ENCODE assay signal across 9 mouse cellular contexts in the genomic region with DNA sequence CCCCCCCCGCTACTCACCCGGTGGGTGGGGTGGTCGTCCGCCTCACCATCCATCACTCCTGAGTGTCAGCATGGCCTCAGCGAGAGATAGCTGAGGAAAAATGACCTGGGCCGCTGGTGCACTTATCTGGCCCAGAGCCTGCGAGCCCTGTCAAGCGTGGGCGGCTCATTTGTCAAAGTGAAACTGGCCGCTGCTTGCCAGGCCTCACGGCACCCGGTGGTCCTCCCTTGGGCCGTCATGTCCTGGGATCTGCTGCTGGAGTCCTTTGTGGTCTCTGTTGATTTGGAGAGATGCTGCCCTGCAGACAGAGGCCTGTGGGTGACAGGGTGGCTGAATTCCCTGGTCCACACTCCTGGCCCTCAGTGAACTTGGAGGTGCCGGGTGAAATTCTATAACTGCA.
A peak's percentile ranks its signal among the peaks of the same experiment; 100 is the strongest.
DNase-seq lines count a peak whose midpoint lies in the region; ATAC-seq and TF ChIP-seq lines count a peak whose summit lies in the region.
"Had no signal": no experiment of that assay in that cellular context is flagged by ENCODE, and none has a peak within 500 bp of the region (broad histone marks: within the 10 kb centered on the region; RNA-seq: fewer than 3 reads in every experiment).

No protein-coding gene starts in this region.

- H3K27ac ChIP-seq in kidney, postnatal 0 days: no peak overlapping the region
- H3K27ac ChIP-seq in limb, embryonic 13.5 days: no peak overlapping the region
- H3K27ac ChIP-seq in neural tube, embryonic 13.5 days (replicated peaks): no peak overlapping the region
- H3K27ac ChIP-seq: macrophage had no signal

- no peak for TF ChIP-seq CTCF in kidney, postnatal 0 days (IDR thresholded peaks at IDR 0.05; ENCODE audit: low read depth)

- H3K9me3 ChIP-seq in kidney, postnatal 0 days (replicated peaks; ENCODE audit: low read length): no peaks in the 10 kb centered on the region
- H3K9me3 ChIP-seq in limb, embryonic 13.5 days: no peaks in the 10 kb centered on the region
- H3K9me3 ChIP-seq in neural tube, embryonic 13.5 days: no peaks in the 10 kb centered on the region

- no peaks in the 10 kb centered on the region for H3K4me1 ChIP-seq in kidney, postnatal 0 days (replicated peaks; ENCODE audit: insufficient read depth, low read length)
- H3K4me1 ChIP-seq in limb, embryonic 13.5 days: no peaks in the 10 kb centered on the region; the same call in 1 of the 2 replicates
- H3K4me1 ChIP-seq in neural tube, embryonic 13.5 days (replicated peaks): peaks cover 10% of the 10 kb centered on the region

- whole genome bisulfite sequencing in kidney, postnatal 0 days: 4% methylated on average over 10 of the region's 14 CpGs
- WGBS in limb, embryonic 13.5 days: 9% methylated on average over 13 of the region's 14 CpGs
- 13% methylated on average over 10 of the region's 14 CpGs for WGBS in neural tube, embryonic 13.5 days

- 0 out of 2 replicates have a peak, but pooled peaks have one; percentile 19 for ATAC-seq in kidney, postnatal 0 days (replicated peaks; ENCODE audit: low FRiP score, low read depth)
- ATAC-seq in limb, embryonic 13.5 days (ENCODE audit: low FRiP score, low read depth): no peak
- ATAC-seq in neural tube, embryonic 13.5 days (ENCODE audit: low read depth): no peak

- no peaks in the 10 kb centered on the region for H3K36me3 ChIP-seq in kidney, postnatal 0 days (ENCODE audit: insufficient read depth, low read length)
- H3K36me3 ChIP-seq in limb, embryonic 13.5 days: no peaks in the 10 kb centered on the region
- H3K36me3 ChIP-seq in neural tube, embryonic 13.5 days: no peaks in the 10 kb centered on the region

- H3K4me2 ChIP-seq in kidney, postnatal 0 days (ENCODE audit: low read length): peak overlapping the region; percentile 32; the same call in 1 of the 2 replicates
- peak overlapping the region; percentile 19; the same call in 1 of the 2 replicates for H3K4me2 ChIP-seq in limb, embryonic 13.5 days (replicated peaks)
- 0 out of 2 replicates have a peak overlapping the region, but pooled peaks have one; percentile 0 for H3K4me2 ChIP-seq in neural tube, embryonic 13.5 days

- no peak overlapping the region for H3K9ac ChIP-seq in kidney, postnatal 0 days (ENCODE audit: low read depth, low read length)
- H3K9ac ChIP-seq in limb, embryonic 13.5 days: no peak overlapping the region
- H3K9ac ChIP-seq in neural tube, embryonic 13.5 days: 0 out of 2 replicates have a peak overlapping the region, but pooled peaks have one; percentile 22

- H3K4me3 ChIP-seq in kidney, postnatal 0 days (replicated peaks; ENCODE audit: low read depth, low read length): no peak overlapping the region
- no peak overlapping the region for H3K4me3 ChIP-seq in limb, embryonic 13.5 days
- no peak overlapping the region for H3K4me3 ChIP-seq in neural tube, embryonic 13.5 days

- H3K27me3 ChIP-seq in kidney, postnatal 0 days (ENCODE audit: insufficient read depth, low read length): peaks cover 17% of the 10 kb centered on the region; the same call in 1 of the 2 replicates
- peaks cover 94% of the 10 kb centered on the region for H3K27me3 ChIP-seq in limb, embryonic 13.5 days
- H3K27me3 ChIP-seq in neural tube, embryonic 13.5 days: peaks cover 21% of the 10 kb centered on the region

- DNase-seq in kidney, postnatal 0 days (ENCODE audit: low spot score): peak; percentile 65
- no peak for DNase-seq in kidney, postnatal 14 days
- peak; percentile 72 for DNase-seq in embryo, embryonic 11 days
- no peak for DNase-seq in left cerebral cortex, adult 18-20 months (ENCODE audit: low spot score in 2 of 2)
- DNase-seq in right cerebral cortex, postnatal 14 days: no peak
- DNase-seq in testis, postnatal 14 days (ENCODE audit: low spot score): no peak

Comparison
In these comparisons a context has a peak if more than half of its experiments do, and no peak if none do; other contexts are left out.
1. DNase-seq: peak in kidney, postnatal 0 days (single experiment) and embryo, embryonic 11 days (single experiment); none in kidney, postnatal 14 days (single experiment), left cerebral cortex, adult 18-20 months (0 of 2), right cerebral cortex, postnatal 14 days (single experiment) and testis, postnatal 14 days (single experiment).
2. Peak in every context shown above with its lines, with median percentiles within 50 percentile points of each other: H3K4me2 ChIP-seq.